Mouse (Mus musculus): ENCODE results near the gene Tmem101.

GRCm38 (mm10) chr11:102184253-102184645, 28.0 kb upstream of the Tmem101 start:
- TF ChIP-seq CTCF (IDR thresholded peaks at IDR 0.05; ENCODE audit: insufficient read depth, low read length) (no peak), POLR2A (IDR thresholded peaks at IDR 0.05; ENCODE audit: borderline replicate concordance, extremely low read depth, low read depth, low read length) (no peak)

Data from lung, adult 2 months (tissue).